Mouse (Mus musculus) forelimb bud, embryonic 11.5 days (tissue): ENCODE data around the gene Krtdap.
"Not testable (repeated sequence)": the region's sequence is repeated elsewhere in the genome, so short reads cannot be mapped to it uniquely, and the experiment has no call there.

Source experiments
- DNase-seq: peaks from one replicate; pipeline ENCODE4 v3.0.0-alpha.2; 2012; ENCODE audit warnings: low read depth, low spot score

Gene Krtdap

GRCm38 (mm10) chr7:30785721-30786546 is 1.8 kb upstream of the Krtdap start:
- DNase-seq: no peak

GRCm38 (mm10) chr7:30790141-30790540 is 2.4 kb downstream of the Krtdap start:
- no peak for DNase-seq

- DNase-seq: no peak
These were observed 4.2 kb downstream of the Krtdap start for GRCm38 (mm10) chr7:30791921-30792320.

GRCm38 (mm10) chr7:30794921-30795320 is 7.2 kb downstream of the Krtdap start:
- no peak for DNase-seq

- DNase-seq: no peak
These were observed 9.1 kb downstream of the Krtdap start for GRCm38 (mm10) chr7:30796790-30797189.

- DNase-seq: no peak
These were observed 13.0 kb downstream of the Krtdap start for GRCm38 (mm10) chr7:30800653-30801052.

GRCm38 (mm10) chr7:30803256-30803655 is 15.6 kb downstream of the Krtdap start:
- no peak for DNase-seq

- DNase-seq: no peak
These were observed 16.5 kb downstream of the Krtdap start for GRCm38 (mm10) chr7:30804026-30804715.

- DNase-seq: peak; percentile 12
These were observed 18.2 kb downstream of the Krtdap start for GRCm38 (mm10) chr7:30805924-30806323.

GRCm38 (mm10) chr7:30810319-30810718 is 22.6 kb downstream of the Krtdap start:
- DNase-seq: no peak

- DNase-seq: no peak
These were observed 24.1 kb downstream of the Krtdap start for GRCm38 (mm10) chr7:30811757-30812290.

GRCm38 (mm10) chr7:30812291-30812807 is 24.7 kb downstream of the Krtdap start:
- no peak for DNase-seq

- no peak for DNase-seq
These were observed 32.4 kb downstream of the Krtdap start for GRCm38 (mm10) chr7:30820131-30820530.

- no peak for DNase-seq
These were observed 33.3 kb downstream of the Krtdap start for GRCm38 (mm10) chr7:30820854-30821445.

GRCm38 (mm10) chr7:30821532-30821931 is 33.8 kb downstream of the Krtdap start:
- DNase-seq: no peak

GRCm38 (mm10) chr7:30823675-30824074 is 36.0 kb downstream of the Krtdap start, which contains the start of gene Ffar2:
Gene Ffar2 (minus strand): TSS chr7:30823775.
- no peak for DNase-seq

- DNase-seq: no peak
These were observed 36.6 kb downstream of the Krtdap start for GRCm38 (mm10) chr7:30824306-30824705.

- DNase-seq: no peak
These were observed 39.0 kb downstream of the Krtdap start for GRCm38 (mm10) chr7:30826660-30827059.

- not testable (repeated sequence) for DNase-seq
These were observed 41.2 kb downstream of the Krtdap start for GRCm38 (mm10) chr7:30828871-30829270.

- DNase-seq: no peak
These were observed 41.7 kb downstream of the Krtdap start for GRCm38 (mm10) chr7:30829428-30829827.

GRCm38 (mm10) chr7:30832261-30832660 is 44.6 kb downstream of the Krtdap start:
- no peak for DNase-seq

GRCm38 (mm10) chr7:30832684-30833083 is 45.0 kb downstream of the Krtdap start:
- not testable (repeated sequence) for DNase-seq
